Mouse (Mus musculus) C2C12 (cell line): ENCODE measurements around the gene Zwilch.
"Not testable (repeated sequence)": the region's sequence is repeated elsewhere in the genome, so short reads cannot be mapped to it uniquely, and the experiment has no call there.

ENCODE experiments used
- CTCF ChIP-seq: IDR thresholded peaks from one replicate; pipeline ENCODE4 v1.5.1; 2011; ENCODE audit not compliant: control insufficient read depth, insufficient read depth, insufficient read length
- USF1 ChIP-seq: IDR thresholded peaks from one replicate; pipeline ENCODE4 v1.6.1; 2011; ENCODE audit warnings: low read depth, mild to moderate bottlenecking, control low read depth, moderate library complexity

DNA sequence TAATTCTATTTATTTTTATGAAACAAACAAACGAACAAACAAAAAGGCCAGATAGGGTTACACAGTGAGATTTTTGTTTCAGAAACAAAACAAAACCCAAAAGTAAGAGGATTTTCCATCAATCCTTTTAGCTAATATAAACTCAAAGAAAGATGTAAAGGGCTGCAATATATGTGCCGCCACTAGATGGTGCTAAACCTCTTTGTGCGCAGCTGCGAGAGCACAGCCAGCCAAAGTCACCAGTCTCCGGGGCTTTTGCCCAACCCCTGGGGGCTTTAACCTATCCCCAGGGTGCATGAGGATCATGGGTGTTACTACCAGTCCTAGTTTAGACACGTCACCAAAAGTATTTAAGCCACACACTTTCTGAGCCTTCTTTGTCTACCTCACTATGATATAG lies 34.0 kb downstream of the Zwilch start:
- peak; percentile 12 for TF ChIP-seq CTCF
- TF ChIP-seq USF1 = not testable (repeated sequence)
